Mouse (Mus musculus) olfactory bulb, adult 2 months (tissue): ENCODE results near the gene Asb8.

ENCODE experiments used
- CTCF ChIP-seq: fragments of 200-500 bp; IDR thresholded peaks from 2 replicates; pipeline ENCODE4 v1.5.1; 2012; ENCODE audit warnings: low read depth, mild to moderate bottlenecking, low read length, moderate library complexity; ENCODE audit not compliant: insufficient read depth
- POLR2A ChIP-seq: fragments of 200-500 bp; IDR thresholded peaks from 2 replicates; pipeline ENCODE4 v1.6.1; 2012; ENCODE audit warnings: mild to moderate bottlenecking, low read depth, low read length, moderate library complexity; ENCODE audit not compliant: insufficient read depth

DNA sequence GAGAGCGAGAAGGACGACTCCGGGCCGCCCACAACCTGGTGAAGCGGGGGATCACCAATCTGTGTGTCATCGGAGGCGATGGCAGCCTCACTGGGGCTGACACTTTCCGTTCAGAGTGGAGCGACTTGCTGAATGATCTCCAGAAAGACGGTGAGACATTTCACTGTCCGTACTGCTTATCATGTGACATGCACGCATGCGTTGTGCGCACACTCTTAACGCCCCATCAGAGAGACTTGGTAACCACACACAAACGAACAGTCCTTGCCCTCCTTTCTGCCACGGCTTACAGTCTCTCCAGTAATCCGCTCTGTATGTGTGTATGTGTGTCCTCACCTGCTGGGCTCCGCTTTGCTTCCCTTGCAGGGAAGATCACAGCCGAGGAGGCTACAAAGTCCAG, 44.6 kb downstream of the Asb8 start:
- TF ChIP-seq POLR2A (no peak), CTCF (no peak)
